In the genomic region with DNA sequence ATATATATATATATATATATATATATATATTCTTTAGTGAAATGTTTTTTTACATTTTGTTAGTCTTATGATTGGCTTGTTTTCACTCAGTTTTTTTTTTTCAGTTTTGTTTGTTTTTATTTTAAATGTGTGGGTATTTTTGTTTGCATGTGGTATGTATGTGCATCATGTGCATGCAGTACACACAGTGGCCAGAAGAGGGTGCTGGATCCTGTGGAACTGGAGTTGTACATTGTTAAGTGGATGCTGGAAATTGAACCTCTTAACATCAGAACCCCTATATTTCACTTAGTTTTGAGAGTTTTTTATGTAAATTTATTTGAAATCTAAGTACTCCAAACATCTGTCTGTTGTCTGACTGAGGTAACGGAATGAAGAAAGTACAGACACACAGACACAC, we compare ENCODE assay signal across 18 mouse cellular contexts. TPM values are rescaled to one million over a fixed set of nuclear protein-coding genes. Genes with fewer than 3 reads are reported as not detected.
A peak's percentile ranks its signal among the peaks of the same experiment; 100 is the strongest.
DNase-seq lines count a peak whose midpoint lies in the region; ATAC-seq and TF ChIP-seq lines count a peak whose summit lies in the region.
"Had no signal": no experiment of that assay in that cellular context is flagged by ENCODE, and none has a peak within 500 bp of the region (broad histone marks: within the 10 kb centered on the region; RNA-seq: fewer than 3 reads in every experiment).

No protein-coding gene starts in this region.

- no peaks in the 10 kb centered on the region for H3K79me2 ChIP-seq in liver, adult 2 months (ENCODE audit: control insufficient read depth, insufficient read depth, low read length)
- no peaks in the 10 kb centered on the region for H3K79me2 ChIP-seq in CH12.LX (replicated peaks; ENCODE audit: control insufficient read depth, extremely low read depth, insufficient read depth, poor library complexity, severe bottlenecking)

- peak; percentile 43 for DNase-seq in hindbrain, embryonic 11.5 days (ENCODE audit: low spot score)
- DNase-seq in liver, adult 2 months (ENCODE audit: extremely low read depth, low read depth, low spot score): no peak
- DNase-seq in CH12.LX (ENCODE audit: extremely low read depth) (no peak), ZHBTc4 (ENCODE audit: low read depth, low spot score) (peak; percentile 70)
- no peak for DNase-seq in frontal cortex, postnatal 14 days (ENCODE audit: low spot score in 2 of 2)
- DNase-seq: adrenal gland, postnatal 10 days; cerebellum, postnatal 10 days; kidney, postnatal 14 days; layer of hippocampus, adult 9-11 months; lung, postnatal 4 days; right cerebral cortex, postnatal 25 days had no signal

- dilution Hi-C loops in CH12.LX (cut with MboI; ENCODE audit: extremely low pct_ligation_motif_present, extremely low pct_unique_long_range_greater_than_20kb, low sequenced_read_pairs): no loop called here

- no peak for TF ChIP-seq POLR2A in liver, adult 2 months (IDR thresholded peaks at IDR 0.05; ENCODE audit: extremely low read depth, insufficient read depth, low read length)
- TF ChIP-seq POLR2A in CH12.LX (IDR thresholded peaks at IDR 0.05; ENCODE audit: low read depth, low read length): no peak

- H3K4me1 ChIP-seq in hindbrain, embryonic 11.5 days (replicated peaks; ENCODE audit: control insufficient read depth, insufficient read depth, low read length): peaks cover 2% of the 10 kb centered on the region; the same call in 1 of the 2 replicates
- peaks cover 22% of the 10 kb centered on the region for H3K4me1 ChIP-seq in hindbrain, embryonic 13.5 days (replicated peaks)
- H3K4me1 ChIP-seq in liver, adult 2 months (ENCODE audit: control insufficient read depth, insufficient read depth, low read length): no peaks in the 10 kb centered on the region
- no peaks in the 10 kb centered on the region for H3K4me1 ChIP-seq in liver, embryonic 12.5 days
- H3K4me1 ChIP-seq in CH12.LX (ENCODE audit: control insufficient read depth in 1 of 2, insufficient read depth in 2 of 2): peaks cover 8 to 13% of the 10 kb centered on the region in 2 experiments
- H3K4me1 ChIP-seq: heart, embryonic 15.5 days; liver, embryonic 15.5 days had no signal

- no peak overlapping the region for H3K9ac ChIP-seq in hindbrain, embryonic 11.5 days (ENCODE audit: low read depth, low read length)
- H3K9ac ChIP-seq in hindbrain, embryonic 13.5 days: no peak overlapping the region
- no peak overlapping the region for H3K9ac ChIP-seq in liver, adult 2 months (ENCODE audit: low read depth, low read length)
- no peak overlapping the region for H3K9ac ChIP-seq in liver, embryonic 12.5 days
- H3K9ac ChIP-seq in CH12.LX (ENCODE audit: insufficient read depth, low read depth): no peak overlapping the region
- H3K9ac ChIP-seq: heart, embryonic 15.5 days; liver, embryonic 15.5 days had no signal

- H3K36me3 ChIP-seq in hindbrain, embryonic 11.5 days (ENCODE audit: control insufficient read depth, insufficient read depth, low read length): no peaks in the 10 kb centered on the region
- H3K36me3 ChIP-seq in hindbrain, embryonic 13.5 days: no peaks in the 10 kb centered on the region
- H3K36me3 ChIP-seq in liver, adult 2 months (ENCODE audit: control insufficient read depth, insufficient read depth, low read length): no peaks in the 10 kb centered on the region
- no peaks in the 10 kb centered on the region for H3K36me3 ChIP-seq in liver, embryonic 12.5 days
- H3K36me3 ChIP-seq in CH12.LX (replicated peaks in 1 of 2; ENCODE audit: control insufficient read depth in 1 of 2, insufficient read depth in 1 of 2, low read length in 1 of 2): no peaks in the 10 kb centered on the region
- H3K36me3 ChIP-seq: heart, embryonic 15.5 days; liver, embryonic 15.5 days had no signal

- in situ Hi-C loops in CH12.LX (cut with MboI; ENCODE audit: low pct_ligation_motif_present, low pct_unique_long_range_greater_than_20kb, low sequenced_read_pairs): no loop called here

- no peak overlapping the region for H3K4me2 ChIP-seq in hindbrain, embryonic 11.5 days (replicated peaks; ENCODE audit: low read depth, low read length)
- no peak overlapping the region for H3K4me2 ChIP-seq in hindbrain, embryonic 13.5 days
- H3K4me2 ChIP-seq in liver, embryonic 12.5 days: no peak overlapping the region
- H3K4me2 ChIP-seq in CH12.LX (ENCODE audit: insufficient read depth, low read depth, poor library complexity, severe bottlenecking): no peak overlapping the region
- H3K4me2 ChIP-seq: heart, embryonic 15.5 days; liver, embryonic 15.5 days had no signal

- no peak; the same call in 1 of the 2 replicates for TF ChIP-seq RAD21 in CH12.LX (IDR thresholded peaks at IDR 0.05; ENCODE audit: low read depth, low read length)

- TF ChIP-seq EP300 in CH12.LX (IDR thresholded peaks at IDR 0.05; ENCODE audit: low read length): no peak

- H3K27me3 ChIP-seq in hindbrain, embryonic 11.5 days (ENCODE audit: control insufficient read depth, insufficient read depth, low read length): no peaks in the 10 kb centered on the region
- H3K27me3 ChIP-seq in hindbrain, embryonic 13.5 days: no peaks in the 10 kb centered on the region
- H3K27me3 ChIP-seq in liver, adult 2 months (ENCODE audit: control insufficient read depth, insufficient read depth, low read length): no peaks in the 10 kb centered on the region
- no peaks in the 10 kb centered on the region for H3K27me3 ChIP-seq in liver, embryonic 12.5 days (replicated peaks)
- H3K27me3 ChIP-seq in CH12.LX (replicated peaks): peaks cover 40% of the 10 kb centered on the region
- H3K27me3 ChIP-seq: liver, embryonic 15.5 days had no signal

- TF ChIP-seq CTCF in liver, adult 2 months (IDR thresholded peaks at IDR 0.05; ENCODE audit: low read depth, low read length): 0 out of 2 replicates have a peak, but pooled peaks have one; percentile 2
- TF ChIP-seq CTCF in CH12.LX (conservative IDR thresholded peaks at IDR 0.05 in 1 of 2, IDR thresholded peaks at IDR 0.05 in 1 of 2; ENCODE audit: low read depth in 2 of 2, low read length in 2 of 2): peak; percentile 16 to 32; a peak in 3 of 4 replicates

- H3K27ac ChIP-seq in hindbrain, embryonic 11.5 days (ENCODE audit: low read depth, low read length): no peak overlapping the region
- H3K27ac ChIP-seq in hindbrain, embryonic 13.5 days: no peak overlapping the region
- H3K27ac ChIP-seq in liver, adult 2 months (replicated peaks; ENCODE audit: insufficient read depth, low read depth, low read length): no peak overlapping the region
- no peak overlapping the region for H3K27ac ChIP-seq in liver, embryonic 12.5 days
- H3K27ac ChIP-seq in CH12.LX (ENCODE audit: insufficient read depth, low read depth): no peak overlapping the region
- H3K27ac ChIP-seq: heart, embryonic 15.5 days; liver, embryonic 15.5 days; midbrain, embryonic 10.5 days had no signal

- no peak overlapping the region for H3K4me3 ChIP-seq in hindbrain, embryonic 11.5 days (ENCODE audit: low read depth, low read length)
- no peak overlapping the region for H3K4me3 ChIP-seq in hindbrain, embryonic 13.5 days
- no peak overlapping the region for H3K4me3 ChIP-seq in liver, adult 2 months (ENCODE audit: insufficient read depth, low read depth, low read length)
- H3K4me3 ChIP-seq in liver, embryonic 12.5 days: no peak overlapping the region
- no peak overlapping the region for H3K4me3 ChIP-seq in CH12.LX (replicated peaks in 1 of 3; ENCODE audit: low read depth in 2 of 3, low read length in 2 of 3, poor library complexity in 1 of 3)
- H3K4me3 ChIP-seq: heart, embryonic 15.5 days; liver, embryonic 15.5 days; midbrain, embryonic 10.5 days had no signal

- no peak for ATAC-seq in hindbrain, embryonic 11.5 days (ENCODE audit: low FRiP score)
- ATAC-seq in hindbrain, embryonic 13.5 days (ENCODE audit: low FRiP score): no peak
- no peak for ATAC-seq in liver, embryonic 12.5 days
- ATAC-seq in monocyte, adult 5-6 weeks (replicated peaks; ENCODE audit: insufficient number of reproducible peaks, low FRiP score, low TSS enrichment, poor library complexity, severe bottlenecking): no peak

- H3K9me3 ChIP-seq in hindbrain, embryonic 11.5 days (ENCODE audit: control insufficient read depth, low read length): no peaks in the 10 kb centered on the region
- H3K9me3 ChIP-seq in hindbrain, embryonic 13.5 days: no peaks in the 10 kb centered on the region
- peaks cover 4% of the 10 kb centered on the region; the same call in 1 of the 2 replicates for H3K9me3 ChIP-seq in liver, embryonic 12.5 days (replicated peaks)
- H3K9me3 ChIP-seq in CH12.LX (replicated peaks; ENCODE audit: low read length): peaks cover 2% of the 10 kb centered on the region
- H3K9me3 ChIP-seq: heart, embryonic 15.5 days; liver, embryonic 15.5 days had no signal

- 100% methylated on average over 1 of the region's 1 CpGs for WGBS in hindbrain, embryonic 11.5 days
- 97% methylated on average over 1 of the region's 1 CpGs for WGBS in hindbrain, embryonic 13.5 days
- WGBS in liver, adult 2 months: 94% methylated on average over 1 of the region's 1 CpGs
- 70% methylated on average over 1 of the region's 1 CpGs for WGBS in liver, embryonic 12.5 days (ENCODE audit: insufficient replicate concordance)

TF ChIP-seq in CH12.LX, 34 proteins besides CTCF, POLR2A, EP300 and RAD21:
- TF ChIP-seq RCOR1 (conservative IDR thresholded peaks at IDR 0.05; ENCODE audit: low read depth, low read length) (no peak), POLR2AphosphoS2 (IDR thresholded peaks at IDR 0.05; ENCODE audit: low read depth, low read length) (no peak), JUND (conservative IDR thresholded peaks at IDR 0.05; ENCODE audit: low read depth, low read length) (no peak), MEF2A (IDR thresholded peaks at IDR 0.05; ENCODE audit: borderline replicate concordance, low read depth, low read length) (no peak), E2F4 (IDR thresholded peaks at IDR 0.05; ENCODE audit: insufficient replicate concordance, low read depth, low read length) (no peak), ZMIZ1 (IDR thresholded peaks at IDR 0.05; ENCODE audit: low read depth, low read length) (no peak), TBP (conservative IDR thresholded peaks at IDR 0.05; ENCODE audit: low read depth, low read length) (no peak), USF2 (conservative IDR thresholded peaks at IDR 0.05; ENCODE audit: low read depth, low read length) (no peak)
TF ChIP-seq in CH12.LX: peak in this region for 0.

RNA-seq across cellular contexts. Expression of a gene that starts 21.3 kb away (rescaled TPM):
- polyA plus RNA-seq in hindbrain, embryonic 11.5 days (2014; fragmentation: Nextera tagmentation; extraction: Ambion mirVana): 7.1 TPM in 2 replicates
- polyA plus RNA-seq in hindbrain, embryonic 13.5 days (2015; fragmentation: Nextera tagmentation; extraction: Ambion mirVana): 14.1 and 14.2 TPM in 2 replicates
- 0.07 and 0.09 TPM in 2 replicates for total RNA-seq in liver, adult 2 months (2014; rRNA removed)
- 0.02 and 0.04 TPM in 2 replicates for polyA plus RNA-seq in liver, adult 2 months (2012; rRNA removed)
- 0.13 and 0.19 TPM in 2 replicates for polyA plus RNA-seq in liver, embryonic 12.5 days (2016; fragmentation: Nextera tagmentation; extraction: Ambion mirVana)
- total RNA-seq in CH12.LX (2012; rRNA removed): not detected in 2 replicates
- not detected in 2 replicates for total RNA-seq in CH12.LX (2014; rRNA removed)
- not detected in 2 replicates for polyA plus RNA-seq in CH12.LX (2012; ENCODE audit: insufficient read length, low read depth)
- not detected in 3 replicates for total RNA-seq in monocyte, adult 5-6 weeks (2017)
- total RNA-seq: hematopoietic stem cell, adult 5-6 weeks had no signal

Comparison
In these comparisons a context has a peak if more than half of its experiments do, and no peak if none do; other contexts are left out.
1. DNase-seq: peak in hindbrain, embryonic 11.5 days (single experiment) and ZHBTc4 (single experiment); none in liver, adult 2 months (single experiment), CH12.LX (single experiment) and frontal cortex, postnatal 14 days (0 of 2).